Mouse (Mus musculus) kidney, adult 2 months (tissue): ENCODE data around the gene Gm11213.

ENCODE experiments used
- CTCF ChIP-seq: fragments of 200-500 bp; conservative IDR thresholded peaks from 2 replicates; pipeline ENCODE4 v1.5.1; 2011; ENCODE audit warnings: low read depth, mild to moderate bottlenecking, control low read depth, low read length, moderate library complexity, mixed read lengths; ENCODE audit not compliant: insufficient read depth, insufficient read length
- POLR2A ChIP-seq: fragments of 200-500 bp; IDR thresholded peaks from one replicate; pipeline ENCODE4 v1.6.1; 2011; ENCODE audit warnings: low read depth, low read length, control low read depth

DNA sequence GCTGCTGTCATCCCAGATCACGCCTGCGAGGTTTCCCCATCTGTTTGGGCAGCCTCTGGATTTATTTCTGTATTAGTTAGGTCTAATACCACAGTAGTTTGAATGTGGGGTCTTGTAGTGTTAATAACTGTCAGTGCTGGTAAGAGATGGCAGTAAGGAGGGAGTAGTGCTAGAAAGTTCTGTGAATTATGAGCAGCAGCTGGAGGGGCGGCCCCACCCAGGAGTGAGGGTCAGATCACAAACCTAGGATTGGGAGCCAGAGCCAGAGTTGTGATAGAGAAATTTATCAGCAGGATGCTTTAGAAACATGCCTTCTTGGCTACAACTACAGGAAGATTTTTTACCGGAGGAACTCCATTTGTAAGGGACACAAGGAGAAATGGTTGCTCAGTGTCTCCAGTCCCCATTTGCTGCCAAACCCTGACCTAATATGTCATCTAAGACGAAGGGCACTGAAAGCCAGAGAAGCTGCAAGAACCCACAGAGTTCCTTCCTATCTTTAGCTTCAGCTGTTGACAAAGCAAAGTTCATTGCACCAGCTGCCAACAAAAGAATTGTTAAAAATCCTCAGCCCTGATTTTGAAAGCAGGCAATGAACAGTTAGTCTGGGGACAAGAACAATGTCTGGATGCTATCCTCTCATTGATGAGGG, 10.5 kb downstream of the Gm11213 start:
- TF ChIP-seq CTCF (no peak), POLR2A (no peak)
